Mouse (Mus musculus): Measurements from ENCODE around the gene Rasip1. TPM values are rescaled to one million over a fixed set of nuclear protein-coding genes. Genes with fewer than 3 reads are reported as not detected.
"Not testable (repeated sequence)": the region's sequence is repeated elsewhere in the genome, so short reads cannot be mapped to it uniquely, and the experiment has no call there.

The Rasip1 gene
- polyA plus RNA-seq, 1 experiment from 2014 or later = 18.0 TPM

DNA sequence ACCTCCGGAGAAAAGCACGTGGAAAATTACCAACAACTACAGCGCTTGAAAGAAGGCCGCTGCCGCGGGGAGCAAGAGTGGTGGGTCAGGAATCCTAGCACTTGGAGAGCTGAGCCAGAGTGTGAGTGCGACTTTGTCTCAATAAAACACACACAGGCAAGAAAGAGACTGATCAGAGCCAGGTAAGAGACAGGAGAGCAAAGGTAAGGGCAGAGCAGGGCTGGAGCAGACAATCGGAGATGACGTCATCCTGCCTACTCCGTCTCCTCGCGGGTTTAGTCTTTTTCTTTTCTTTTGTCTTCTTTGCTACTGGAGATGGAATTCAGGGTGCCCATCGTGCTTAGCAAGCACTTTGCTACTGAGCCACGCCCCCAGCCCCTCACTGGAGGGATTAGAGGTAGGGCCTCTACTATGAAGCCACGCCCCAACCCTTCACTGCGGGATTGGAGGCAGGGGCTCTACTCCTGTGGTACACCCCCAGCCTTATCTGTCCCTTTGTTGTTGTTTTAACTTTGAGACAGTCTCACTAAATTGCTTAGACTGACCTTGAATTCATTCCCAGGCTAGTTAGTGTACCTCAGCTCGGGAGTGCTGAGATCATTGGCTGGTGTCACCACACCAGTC is 27.2 kb downstream of the Rasip1 start:
- no peaks in the 10 kb centered on the region; the same call in 1 of the 2 replicates for H3K9me3 ChIP-seq (replicated peaks)
- H3K4me2 ChIP-seq = peak overlapping the region; percentile 47
- H3K4me3 ChIP-seq (replicated peaks) = no peak overlapping the region
- 38% methylated on average over 17 of the region's 17 CpGs for WGBS
- peaks cover 5% of the 10 kb centered on the region; the same call in 1 of the 2 replicates for H3K4me1 ChIP-seq
- no peaks in the 10 kb centered on the region for H3K27me3 ChIP-seq
- ATAC-seq (replicated peaks; ENCODE audit: low FRiP score) = no peak
- H3K27ac ChIP-seq = no peak overlapping the region
- no peak overlapping the region for H3K9ac ChIP-seq
- H3K36me3 ChIP-seq = no peaks in the 10 kb centered on the region

DNA sequence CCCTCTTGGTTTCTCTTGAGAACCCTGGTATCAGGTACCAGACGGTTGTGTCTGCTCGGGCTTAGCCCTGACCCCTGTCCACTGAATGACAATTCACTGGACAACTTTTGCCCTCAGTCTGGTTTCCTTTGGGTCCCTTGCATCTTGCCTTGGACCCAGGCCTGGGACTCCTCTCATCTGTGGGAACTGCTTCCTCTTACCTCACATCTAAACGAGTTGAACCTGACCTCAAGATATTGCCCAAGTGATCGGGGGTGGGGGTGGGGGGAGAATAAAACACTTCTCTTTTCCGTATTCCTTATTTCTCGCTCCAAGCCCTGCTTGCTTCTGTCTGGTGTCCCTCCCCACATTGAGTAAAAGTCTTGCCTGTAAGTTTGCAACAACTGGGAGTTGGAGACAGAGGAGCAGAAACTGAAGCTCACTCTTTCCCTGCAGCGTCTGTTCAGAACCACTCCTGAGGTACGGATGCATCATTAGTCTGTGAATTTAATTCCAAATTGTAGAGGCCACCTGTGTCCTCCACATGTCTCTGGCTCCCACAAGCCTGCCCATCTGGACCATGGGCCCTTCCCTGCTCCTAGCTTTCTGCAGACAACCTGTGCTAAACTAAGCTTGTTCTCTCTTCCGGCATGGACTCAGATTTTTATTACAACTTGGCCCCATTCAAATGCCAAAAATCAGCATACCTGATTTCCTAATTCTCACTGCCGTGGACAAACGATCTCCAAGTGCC is 33.6 kb downstream of the Rasip1 start:
- Histone ChIP-seq H3K27me3 (no peaks in the 10 kb centered on the region), H3K36me3 (no peaks in the 10 kb centered on the region), H3K27ac (no peak overlapping the region), H3K4me1 (peaks cover 28% of the 10 kb centered on the region), H3K4me2 (no peak overlapping the region), H3K4me3 (replicated peaks) (no peak overlapping the region), H3K9ac (no peak overlapping the region), H3K9me3 (replicated peaks) (no peaks in the 10 kb centered on the region; the same call in 1 of the 2 replicates)
- WGBS = 70% methylated on average over 11 of the region's 11 CpGs
- ATAC-seq (replicated peaks; ENCODE audit: low FRiP score) = no peak

DNA sequence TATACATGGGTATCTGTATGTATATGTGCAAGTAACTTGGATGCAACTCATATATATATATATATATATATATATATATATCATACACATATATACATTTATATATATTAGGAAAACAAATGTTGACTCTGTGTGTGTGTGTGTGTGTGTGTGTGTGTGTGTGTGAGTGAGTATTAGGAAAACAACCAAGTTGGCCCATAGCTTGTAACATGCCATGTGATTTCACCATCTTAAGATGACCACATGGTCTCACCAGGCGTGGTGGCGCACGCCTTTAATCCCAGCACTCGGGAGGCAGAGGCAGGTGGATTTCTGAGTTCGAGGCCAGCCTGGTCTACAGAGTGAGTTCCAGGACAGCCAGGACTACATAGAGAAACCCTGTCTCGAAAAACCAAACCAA is 34.4 kb downstream of the Rasip1 start:
- not testable (repeated sequence) for H3K27me3 ChIP-seq; H3K4me3 ChIP-seq (replicated peaks); H3K9ac ChIP-seq; ATAC-seq (replicated peaks; ENCODE audit: low FRiP score); H3K27ac ChIP-seq; H3K9me3 ChIP-seq (replicated peaks); H3K4me2 ChIP-seq; H3K36me3 ChIP-seq
- peaks cover 33% of the 10 kb centered on the region for H3K4me1 ChIP-seq
- 94% methylated on average over 6 of the region's 6 CpGs for WGBS

DNA sequence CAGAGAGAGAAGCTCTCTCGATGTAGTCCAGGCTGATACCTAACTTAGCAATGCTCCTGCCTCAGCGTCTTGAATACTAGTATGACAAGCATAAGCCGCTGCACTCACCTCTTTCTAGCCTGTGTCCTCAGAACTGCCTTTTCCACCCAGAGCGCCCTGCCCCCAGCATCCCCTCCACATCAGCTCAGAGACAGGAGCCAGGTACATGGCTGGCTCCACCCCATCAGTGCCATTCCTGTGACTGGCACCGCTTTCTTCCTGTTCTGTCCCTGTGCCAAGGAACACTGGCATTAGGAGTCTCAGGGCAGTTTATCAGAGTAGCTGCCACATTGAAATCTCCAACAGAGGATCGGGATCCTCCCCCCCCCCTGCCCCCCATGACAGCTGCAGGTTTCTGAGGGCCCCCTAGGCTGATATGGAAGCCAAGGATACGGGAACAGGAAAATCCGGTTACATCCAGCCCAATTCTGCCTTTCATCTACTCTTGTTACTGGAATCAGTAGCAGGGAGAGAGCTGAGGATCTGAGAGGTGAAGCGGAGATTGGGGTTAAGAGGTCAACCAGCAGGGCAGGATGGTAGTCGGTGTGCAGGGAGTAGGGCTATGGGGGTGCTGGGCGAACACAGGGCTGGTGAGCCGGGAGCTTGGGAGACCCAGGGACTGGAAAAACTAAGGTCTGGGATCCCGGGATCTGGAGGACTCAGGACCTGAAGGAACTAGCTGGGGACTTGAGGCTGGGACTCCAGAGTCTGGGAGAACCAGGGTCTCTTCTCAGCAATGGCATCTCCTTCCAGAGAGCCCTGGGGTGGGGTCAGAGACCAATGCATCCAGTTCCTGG is 38.2 kb downstream of the Rasip1 start:
- H3K27ac ChIP-seq = 0 out of 2 replicates have a peak overlapping the region, but pooled peaks have one; percentile 15
- no peaks in the 10 kb centered on the region for H3K9me3 ChIP-seq (replicated peaks)
- H3K27me3 ChIP-seq = no peaks in the 10 kb centered on the region
- 53% methylated on average over 13 of the region's 13 CpGs for WGBS
- no peak overlapping the region for H3K9ac ChIP-seq
- H3K4me3 ChIP-seq (replicated peaks) = no peak overlapping the region
- H3K4me2 ChIP-seq = 0 out of 2 replicates have a peak overlapping the region, but pooled peaks have one; percentile 5
- peaks cover 41% of the 10 kb centered on the region for H3K4me1 ChIP-seq
- no peaks in the 10 kb centered on the region for H3K36me3 ChIP-seq
- ATAC-seq (replicated peaks; ENCODE audit: low FRiP score) = 0 out of 2 replicates have a peak, but pooled peaks have one; percentile 25

DNA sequence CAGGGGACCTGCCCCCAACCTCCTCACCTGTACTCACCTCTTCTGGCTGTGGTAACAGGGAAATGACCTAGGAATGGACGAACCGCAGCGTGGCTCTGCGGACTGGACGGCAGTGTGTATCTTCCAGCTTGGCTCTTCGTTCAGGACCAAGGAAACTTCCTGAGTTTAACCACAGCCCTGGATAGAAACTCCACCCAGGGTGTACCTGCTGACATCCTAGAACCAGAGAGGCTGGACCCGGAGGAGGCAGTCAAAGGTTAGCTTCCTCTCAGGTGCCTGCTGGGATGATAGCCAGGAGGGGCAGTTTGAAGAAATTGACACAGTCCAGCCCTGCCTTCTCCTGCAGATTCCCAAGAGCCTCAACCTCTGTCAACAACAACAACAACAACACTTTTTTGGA is 38.9 kb downstream of the Rasip1 start, which contains the start of gene Fut2:
Gene Fut2, minus strand, starts transcription at position 234 of the 400 bp plus-strand sequence.
- H3K4me3 ChIP-seq (replicated peaks) = no peak within 1 kb of the TSS
- no peak for ATAC-seq (replicated peaks; ENCODE audit: low FRiP score)
- H3K27ac ChIP-seq = 0 out of 2 replicates have a peak within 1 kb of the TSS, but pooled peaks have one; percentile 15
- no peaks in the 10 kb centered on the region for H3K27me3 ChIP-seq
- H3K9me3 ChIP-seq (replicated peaks) = no peaks in the 10 kb centered on the region
- no peaks in the 10 kb centered on the region for H3K36me3 ChIP-seq
- peaks cover 39% of the 10 kb centered on the region for H3K4me1 ChIP-seq
- WGBS = 75% methylated on average over 7 of the region's 7 CpGs
- 0 out of 2 replicates have a peak within 1 kb of the TSS, but pooled peaks have one; percentile 5 for H3K4me2 ChIP-seq
- no peak within 1 kb of the TSS for H3K9ac ChIP-seq

DNA sequence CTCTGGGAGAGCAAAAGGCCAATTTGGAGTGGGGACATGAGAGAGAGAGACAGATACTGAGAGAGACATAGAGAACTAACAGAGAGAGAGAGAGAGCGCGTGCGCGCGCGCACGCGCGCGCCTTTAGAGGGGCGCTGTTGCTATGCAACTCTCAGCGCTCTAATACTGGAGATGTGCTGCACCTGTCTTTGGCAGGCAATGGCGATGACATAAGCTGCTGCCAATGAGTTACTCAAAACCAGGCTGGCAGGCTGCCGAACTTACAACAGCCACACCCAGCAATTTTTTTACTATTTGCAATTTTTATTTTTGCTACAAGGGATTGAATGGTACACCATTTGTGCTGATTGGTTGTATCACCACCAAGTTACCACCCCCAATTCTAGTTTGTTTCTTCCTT is 40.5 kb downstream of the Rasip1 start:
- no peaks in the 10 kb centered on the region for H3K9me3 ChIP-seq (replicated peaks)
- H3K4me2 ChIP-seq = no peak overlapping the region
- no peaks in the 10 kb centered on the region for H3K36me3 ChIP-seq
- H3K9ac ChIP-seq = no peak overlapping the region
- WGBS = 70% methylated on average over 14 of the region's 14 CpGs
- H3K27me3 ChIP-seq = no peaks in the 10 kb centered on the region
- H3K4me1 ChIP-seq = peaks cover 39% of the 10 kb centered on the region
- no peak overlapping the region for H3K4me3 ChIP-seq (replicated peaks)
- H3K27ac ChIP-seq = no peak overlapping the region
- no peak for ATAC-seq (replicated peaks; ENCODE audit: low FRiP score)

DNA sequence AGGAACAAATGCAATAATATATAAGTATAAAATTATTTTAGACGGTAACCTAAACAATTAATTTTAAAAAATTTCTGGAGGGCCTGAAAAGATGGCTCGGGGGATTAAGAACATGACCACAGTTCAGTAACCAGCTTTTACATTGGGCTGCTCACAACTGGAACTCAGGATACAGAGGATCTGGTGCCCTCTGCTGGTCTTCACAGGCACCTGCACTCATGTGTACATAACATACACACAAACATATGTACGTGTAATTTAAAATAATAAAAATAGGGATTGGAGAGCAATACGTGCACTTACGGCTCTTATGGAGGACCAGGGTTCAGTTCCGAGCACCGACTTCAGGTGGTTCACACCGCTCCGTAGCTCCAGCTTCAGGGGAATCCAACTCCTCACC is 41.6 kb downstream of the Rasip1 start:
- 95% methylated on average over 9 of the region's 9 CpGs for WGBS
- Histone ChIP-seq H3K4me1 (peaks cover 33% of the 10 kb centered on the region), H3K9ac (no peak overlapping the region), H3K27ac (no peak overlapping the region), H3K9me3 (replicated peaks) (no peaks in the 10 kb centered on the region), H3K27me3 (no peaks in the 10 kb centered on the region), H3K4me3 (replicated peaks) (no peak overlapping the region), H3K36me3 (no peaks in the 10 kb centered on the region), H3K4me2 (no peak overlapping the region)
- ATAC-seq (replicated peaks; ENCODE audit: low FRiP score) = no peak

DNA sequence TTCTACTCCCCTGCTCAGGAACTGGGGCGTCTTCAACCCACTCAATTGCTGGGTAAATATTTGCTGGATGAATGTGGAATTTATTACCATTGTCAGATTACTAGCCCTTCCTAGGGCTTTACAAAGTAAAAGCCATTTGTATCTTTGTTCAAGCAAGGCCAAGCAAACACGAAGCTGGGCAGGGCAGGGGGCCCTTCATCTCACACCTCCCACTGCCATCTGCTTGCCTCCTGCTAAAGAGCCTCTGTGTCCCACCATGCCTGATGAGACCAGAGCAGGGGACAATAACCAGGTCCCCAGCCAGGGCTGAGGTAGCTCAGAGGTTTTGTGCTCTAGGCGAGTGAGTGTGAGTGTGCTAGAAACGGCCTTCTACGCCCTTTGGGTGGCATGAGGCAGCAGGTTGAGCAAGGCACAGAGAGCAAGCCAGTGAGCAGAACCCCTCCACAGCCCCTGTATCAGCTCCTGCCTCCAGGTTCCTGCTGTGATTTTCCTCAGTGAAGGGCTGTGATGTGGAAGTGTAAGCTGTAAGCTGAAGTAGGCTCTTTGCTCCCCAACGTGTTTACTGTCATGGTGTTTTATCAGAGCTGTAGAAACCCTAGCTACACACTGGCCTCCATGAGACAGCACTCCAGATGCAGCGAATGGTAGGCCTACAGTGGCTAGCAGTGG is 50.5 kb downstream of the Rasip1 start:
- H3K4me1 ChIP-seq = peaks cover 20% of the 10 kb centered on the region
- H3K36me3 ChIP-seq = no peaks in the 10 kb centered on the region
- no peak overlapping the region for H3K4me2 ChIP-seq
- H3K9me3 ChIP-seq (replicated peaks) = no peaks in the 10 kb centered on the region
- no peaks in the 10 kb centered on the region for H3K27me3 ChIP-seq
- no peak for ATAC-seq (replicated peaks; ENCODE audit: low FRiP score)
- H3K4me3 ChIP-seq (replicated peaks) = no peak overlapping the region
- H3K9ac ChIP-seq = no peak overlapping the region
- no peak overlapping the region for H3K27ac ChIP-seq
- WGBS = 64% methylated on average over 7 of the region's 7 CpGs

DNA sequence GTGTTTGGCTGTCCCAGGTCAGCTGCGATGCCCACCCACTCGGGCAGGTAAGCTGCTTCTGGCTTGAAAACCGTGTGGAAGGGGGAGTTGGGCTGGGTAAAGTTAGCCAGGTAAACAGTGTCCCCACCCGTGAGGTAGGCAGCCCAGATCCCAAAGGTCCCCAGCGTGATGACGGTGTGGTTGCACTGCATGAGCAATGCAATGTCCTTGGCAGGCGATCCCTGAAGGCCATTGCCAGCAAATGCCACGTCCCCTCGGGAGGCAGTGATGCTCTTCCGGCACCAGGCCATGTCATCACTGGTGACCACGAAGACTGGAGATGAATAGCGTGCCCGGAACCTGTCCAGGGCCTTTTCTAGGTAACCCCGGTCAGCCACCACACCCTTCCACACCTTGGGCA is 51.2 kb downstream of the Rasip1 start:
- H3K27ac ChIP-seq = no peak overlapping the region
- H3K4me3 ChIP-seq (replicated peaks) = no peak overlapping the region
- H3K36me3 ChIP-seq = no peaks in the 10 kb centered on the region
- H3K4me2 ChIP-seq = no peak overlapping the region
- no peak for ATAC-seq (replicated peaks; ENCODE audit: low FRiP score)
- H3K9ac ChIP-seq = no peak overlapping the region
- H3K9me3 ChIP-seq (replicated peaks) = no peaks in the 10 kb centered on the region
- H3K4me1 ChIP-seq = peaks cover 25% of the 10 kb centered on the region
- no peaks in the 10 kb centered on the region for H3K27me3 ChIP-seq
- 95% methylated on average over 14 of the region's 14 CpGs for WGBS

DNA sequence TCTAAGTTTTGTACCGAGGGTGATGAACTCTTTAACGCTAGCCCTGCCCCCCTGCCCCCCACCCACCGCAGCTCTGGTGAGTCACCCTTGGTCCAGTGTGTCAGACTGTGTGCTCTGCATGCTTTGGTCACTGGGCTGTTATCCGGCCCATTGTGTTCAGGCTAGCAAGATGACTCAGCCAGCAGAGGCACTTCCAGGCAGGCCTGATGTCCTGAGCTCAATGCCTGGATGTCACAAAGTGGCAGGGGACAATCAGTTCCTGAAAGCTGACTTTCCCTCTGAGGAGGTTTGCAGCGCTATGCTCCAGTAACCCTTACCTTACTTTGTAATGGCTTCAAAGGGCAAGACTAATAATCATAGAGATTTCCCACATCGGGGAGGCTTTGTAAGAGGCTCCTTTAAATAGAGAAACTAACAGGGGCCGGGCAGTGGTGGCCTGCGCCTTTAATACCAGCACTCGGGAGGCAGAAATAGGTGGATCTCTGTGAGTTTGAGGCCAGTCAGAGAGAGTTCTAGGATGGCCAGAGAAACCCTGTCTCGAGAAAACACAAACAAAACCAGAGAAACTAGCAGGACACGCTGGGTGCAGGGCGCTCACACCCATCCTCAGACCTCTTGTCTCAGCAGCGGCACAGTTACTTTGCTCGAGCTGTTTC is 52.8 kb downstream of the Rasip1 start:
- 65% methylated on average over 14 of the region's 14 CpGs for WGBS
- peak overlapping the region; percentile 54 for H3K27ac ChIP-seq

DNA sequence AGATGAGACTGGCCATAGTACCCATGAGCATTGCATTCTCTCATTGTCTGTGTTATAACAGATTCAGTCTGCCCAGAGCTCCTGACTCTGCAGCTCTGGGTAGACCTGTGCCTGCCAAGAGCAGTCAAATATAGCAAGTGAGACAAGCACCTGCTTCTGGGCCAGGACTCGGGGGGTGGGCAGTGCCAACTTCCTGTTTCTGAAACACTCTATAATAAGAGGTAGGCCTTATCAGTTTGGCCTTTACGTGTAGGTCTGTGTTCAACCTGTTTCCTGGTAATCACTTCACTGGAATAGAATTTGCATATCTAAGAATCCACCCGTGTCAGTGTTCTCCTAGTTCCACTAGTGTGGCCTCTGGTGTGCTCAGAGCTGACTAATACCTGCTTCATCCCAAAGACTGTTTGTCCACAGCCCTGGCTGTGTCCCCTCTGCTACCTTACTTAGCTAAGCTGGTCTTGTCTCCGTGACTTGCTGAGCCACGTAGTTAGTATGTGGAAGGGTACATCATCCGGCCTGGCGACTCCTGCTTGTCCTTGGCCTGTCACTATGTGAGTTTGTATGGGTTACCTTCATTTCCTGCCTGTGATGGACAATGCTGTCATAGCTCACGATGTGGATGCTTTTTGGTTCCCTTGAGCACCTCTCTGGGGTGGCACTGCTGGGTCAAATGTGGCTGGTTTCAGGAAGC is 53.9 kb downstream of the Rasip1 start:
- Histone ChIP-seq H3K4me1 (peaks cover 41% of the 10 kb centered on the region), H3K27ac (no peak overlapping the region)

More for the DNA sequence above, 52.8 kb downstream of the Rasip1 start:
- Histone ChIP-seq H3K4me2 (no peak overlapping the region), H3K36me3 (no peaks in the 10 kb centered on the region), H3K4me1 (peaks cover 32% of the 10 kb centered on the region), H3K4me3 (replicated peaks) (no peak overlapping the region), H3K9me3 (replicated peaks) (no peaks in the 10 kb centered on the region), H3K9ac (no peak overlapping the region), H3K27me3 (no peaks in the 10 kb centered on the region)
- no peak for ATAC-seq (replicated peaks; ENCODE audit: low FRiP score)

More for the DNA sequence above, 53.9 kb downstream of the Rasip1 start:
- Histone ChIP-seq H3K27me3 (0 out of 2 replicates have a peak, but pooled peaks cover under 1% of the 10 kb centered on the region), H3K9me3 (replicated peaks) (no peaks in the 10 kb centered on the region), H3K4me2 (no peak overlapping the region), H3K36me3 (no peaks in the 10 kb centered on the region), H3K4me3 (replicated peaks) (no peak overlapping the region), H3K9ac (no peak overlapping the region)
- 85% methylated on average over 8 of the region's 8 CpGs for WGBS
- ATAC-seq (replicated peaks; ENCODE audit: low FRiP score) = no peak
